Mouse (Mus musculus) liver, embryonic 13.5 days (tissue): Measurements from ENCODE around the gene Actg2. TPM values are rescaled to one million over a fixed set of nuclear protein-coding genes. Genes with fewer than 3 reads are reported as not detected.

Experiments
- ATAC-seq: fragments of 200-750 bp; cut with Nextera tagmentation; 2 replicates; pipeline ENCODE4 v1.8.0; 2017; ENCODE audit warnings: low read depth, mild to moderate bottlenecking, moderate number of reproducible peaks, moderate library complexity
- DNase-seq: peaks from one replicate; pipeline ENCODE4 v3.0.0; 2022
- H3K27ac ChIP-seq: fragments of 300-500 bp; sonication (generic); 2 replicates; pipeline ENCODE4 v1.5.1; 2015; ENCODE audit warnings: moderate library complexity, mild to moderate bottlenecking, inconsistent platforms
- H3K27me3 ChIP-seq: fragments of 300-500 bp; sonication (generic); 2 replicates; pipeline ENCODE4 v1.6.1; 2015; ENCODE audit warnings: mild to moderate bottlenecking, inconsistent platforms
- H3K36me3 ChIP-seq: fragments of 300-500 bp; sonication (generic); 2 replicates; pipeline ENCODE4 v1.6.1; 2015; ENCODE audit warnings: mild to moderate bottlenecking, inconsistent platforms
- H3K4me1 ChIP-seq: fragments of 300-500 bp; sonication (generic); replicated peaks from 2 replicates; pipeline ENCODE4 v1.6.1; 2015; ENCODE audit warnings: inconsistent platforms
- H3K4me2 ChIP-seq: fragments of 300-500 bp; sonication (generic); 2 replicates; pipeline ENCODE4 v1.6.1; 2015; ENCODE audit warnings: inconsistent platforms, mild to moderate bottlenecking, moderate library complexity
- H3K4me3 ChIP-seq: fragments of 300-500 bp; sonication (generic); replicated peaks from 2 replicates; pipeline ENCODE4 v1.5.1; 2015; ENCODE audit warnings: mild to moderate bottlenecking, inconsistent platforms
- H3K9ac ChIP-seq: fragments of 300-500 bp; sonication (generic); 2 replicates; pipeline ENCODE4 v1.6.1; 2015; ENCODE audit warnings: mild to moderate bottlenecking, inconsistent platforms
- H3K9me3 ChIP-seq: fragments of 300-500 bp; sonication (generic); replicated peaks from 2 replicates; pipeline ENCODE4 v1.6.1; 2016; ENCODE audit warnings: inconsistent platforms
- WGBS: fragments of 180-500 bp; shearing (Covaris S2); methylation state at CpG from one replicate; pipeline ENCODE4 v1.1.7; 2015; ENCODE audit not compliant: insufficient replicate concordance; 5-methylcytosine and 5-hydroxymethylcytosine counted together
- polyA plus RNA-seq: library from polyadenylated mRNA; unstranded; fragments of >200 nt; fragmentation: Nextera tagmentation; extraction: Ambion mirVana; gene quantifications from 2 replicates; pipeline ENCODE4 v1.2.1, GENCODE M21; 2015

Gene Actg2
- polyA plus RNA-seq, 1 experiment from 2014 or later, result 6.1 TPM

GRCm38 (mm10) chr6:83555972-83556371, 19.9 kb upstream of the Actg2 start:
- H3K9me3 ChIP-seq, result no peaks in the 10 kb centered on the region
- no peak overlapping the region for H3K27ac ChIP-seq
- H3K4me1 ChIP-seq, result no peaks in the 10 kb centered on the region
- no peak overlapping the region for H3K9ac ChIP-seq
- no peaks in the 10 kb centered on the region for H3K27me3 ChIP-seq
- no peak overlapping the region for H3K4me3 ChIP-seq
- H3K36me3 ChIP-seq, result peaks cover 53% of the 10 kb centered on the region
- ATAC-seq (no peak), DNase-seq (no peak)
- no peak overlapping the region for H3K4me2 ChIP-seq
- WGBS, result 62% methylated on average over 6 of the region's 6 CpGs

DNA sequence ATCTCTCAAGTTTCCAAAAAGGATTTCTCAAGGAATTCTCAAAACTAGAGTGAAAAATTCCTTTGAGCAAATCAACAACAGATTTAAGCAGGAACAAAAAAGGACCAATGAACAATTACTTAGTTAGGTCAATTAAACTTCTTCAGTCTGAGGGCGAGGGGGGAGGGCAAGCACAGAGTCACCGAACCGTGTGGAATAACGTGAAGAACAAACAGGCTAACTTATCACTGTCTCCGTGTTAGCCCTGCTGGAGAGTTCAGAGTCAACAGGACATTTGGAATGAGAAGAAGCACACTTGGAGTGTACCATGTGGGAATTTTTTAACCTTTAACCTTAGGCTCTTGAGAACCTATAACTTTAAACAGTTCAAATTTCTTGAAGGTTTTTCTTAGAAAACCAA, 12.3 kb upstream of the Actg2 start:
- ATAC-seq, result no peak
- WGBS, result 70% methylated on average over 5 of the region's 5 CpGs

GRCm38 (mm10) chr6:83545778-83546177, 9.7 kb upstream of the Actg2 start:
- no peaks in the 10 kb centered on the region for H3K27me3 ChIP-seq
- WGBS, result 75% methylated on average over 3 of the region's 3 CpGs
- H3K4me3 ChIP-seq, result no peak overlapping the region
- H3K9ac ChIP-seq, result no peak overlapping the region
- H3K4me1 ChIP-seq, result no peaks in the 10 kb centered on the region
- H3K9me3 ChIP-seq, result no peaks in the 10 kb centered on the region
- H3K27ac ChIP-seq, result no peak overlapping the region
- no peak overlapping the region for H3K4me2 ChIP-seq
- H3K36me3 ChIP-seq, result peaks cover 35% of the 10 kb centered on the region
- no peak for ATAC-seq
- no peak for DNase-seq

More for the DNA sequence above, 12.3 kb upstream of the Actg2 start:
- H3K4me1 ChIP-seq, result no peaks in the 10 kb centered on the region
- peaks cover 34% of the 10 kb centered on the region for H3K36me3 ChIP-seq
- H3K27ac ChIP-seq, result no peak overlapping the region
- H3K27me3 ChIP-seq, result no peaks in the 10 kb centered on the region
- H3K9ac ChIP-seq, result no peak overlapping the region
- no peak for DNase-seq
- H3K9me3 ChIP-seq, result no peaks in the 10 kb centered on the region
- no peak overlapping the region for H3K4me2 ChIP-seq
- no peak overlapping the region for H3K4me3 ChIP-seq

DNA sequence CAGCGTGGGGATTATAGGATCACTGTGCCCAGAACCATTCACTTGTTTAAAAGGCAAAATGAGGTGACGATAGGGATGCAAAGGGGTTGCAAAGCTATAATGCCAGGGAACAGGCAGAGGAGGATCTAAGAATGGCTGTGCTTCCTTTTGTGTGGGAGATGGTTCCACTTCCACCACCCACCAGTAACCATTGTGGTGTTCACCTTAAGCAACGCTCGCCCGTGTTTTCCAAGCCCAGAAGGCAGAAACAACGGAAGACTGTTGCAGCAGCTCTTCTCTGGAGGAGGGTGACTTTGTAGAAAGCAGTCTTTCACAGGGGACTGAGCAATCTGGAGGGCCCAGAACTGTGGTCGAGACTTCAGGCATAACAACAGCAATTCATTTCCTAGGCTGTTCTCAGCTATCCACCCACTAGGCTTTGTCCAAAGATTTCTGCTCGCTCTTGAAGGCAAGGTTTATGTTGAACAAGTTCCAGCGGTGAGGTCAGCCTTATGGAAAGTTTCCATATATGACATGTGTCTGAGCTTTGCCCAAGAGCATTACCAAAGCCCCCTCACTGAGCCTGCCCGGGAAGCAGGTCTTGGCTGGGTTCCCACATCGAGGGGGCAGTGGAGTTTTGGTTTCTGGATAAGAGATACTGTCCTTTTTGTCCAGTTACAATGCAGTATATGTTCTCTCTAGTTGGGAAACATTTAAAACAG, 5.8 kb upstream of the Actg2 start:
- ATAC-seq (no peak), DNase-seq (no peak)
- Histone ChIP-seq H3K4me3 (no peak overlapping the region), H3K27ac (no peak overlapping the region), H3K36me3 (peaks cover 28% of the 10 kb centered on the region), H3K4me1 (no peaks in the 10 kb centered on the region), H3K9me3 (no peaks in the 10 kb centered on the region), H3K27me3 (no peaks in the 10 kb centered on the region), H3K9ac (no peak overlapping the region), H3K4me2 (no peak overlapping the region)
- WGBS, result 72% methylated on average over 11 of the region's 11 CpGs

GRCm38 (mm10) chr6:83540017-83540416, 4.0 kb upstream of the Actg2 start:
- ATAC-seq (no peak), DNase-seq (no peak)
- H3K36me3 ChIP-seq, result peaks cover 15% of the 10 kb centered on the region; the same call in 1 of the 2 replicates
- no peak overlapping the region for H3K4me3 ChIP-seq
- H3K27me3 ChIP-seq, result no peaks in the 10 kb centered on the region
- H3K9me3 ChIP-seq, result no peaks in the 10 kb centered on the region
- no peak overlapping the region for H3K9ac ChIP-seq
- no peak overlapping the region for H3K4me2 ChIP-seq
- WGBS, result 37% methylated on average over 4 of the region's 4 CpGs
- H3K27ac ChIP-seq, result no peak overlapping the region
- no peaks in the 10 kb centered on the region for H3K4me1 ChIP-seq

- Histone ChIP-seq H3K36me3 (no peaks in the 10 kb centered on the region), H3K4me3 (no peak overlapping the region), H3K4me1 (no peaks in the 10 kb centered on the region), H3K9ac (no peak overlapping the region), H3K27me3 (peaks cover 5% of the 10 kb centered on the region), H3K4me2 (no peak overlapping the region), H3K27ac (no peak overlapping the region), H3K9me3 (no peaks in the 10 kb centered on the region)
- DNase-seq (no peak), ATAC-seq (no peak)
- WGBS, result 24% methylated on average over 6 of the region's 6 CpGs
Observed at GRCm38 (mm10) chr6:83536795-83537059, 662 bp upstream of the Actg2 start.

DNA sequence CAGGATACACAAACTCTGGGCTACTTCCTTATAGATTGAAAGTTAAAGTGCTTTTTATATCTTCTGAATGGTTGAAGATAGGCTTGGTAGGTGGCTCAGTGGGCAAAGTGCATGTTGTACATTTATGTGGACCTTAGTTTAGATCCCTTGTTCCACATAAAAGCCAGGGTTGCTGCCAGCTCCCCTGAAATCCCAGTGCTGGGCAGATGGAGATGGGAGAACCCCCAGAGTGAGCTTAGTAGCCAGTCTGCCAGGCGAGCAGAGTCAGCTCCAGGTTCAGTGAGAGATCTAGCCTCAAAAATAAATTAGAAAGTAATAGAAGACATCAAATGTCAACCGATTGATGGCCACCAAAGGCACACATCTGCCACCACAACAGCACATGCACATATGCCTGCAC, 3.5 kb downstream of the Actg2 start:
- Histone ChIP-seq H3K27ac (no peak overlapping the region), H3K4me1 (no peaks in the 10 kb centered on the region), H3K4me2 (no peak overlapping the region), H3K36me3 (no peaks in the 10 kb centered on the region), H3K27me3 (peaks cover 7% of the 10 kb centered on the region), H3K4me3 (no peak overlapping the region), H3K9me3 (no peaks in the 10 kb centered on the region), H3K9ac (no peak overlapping the region)
- ATAC-seq, result no peak
- DNase-seq, result no peak
- 52% methylated on average over 2 of the region's 2 CpGs for WGBS

DNA sequence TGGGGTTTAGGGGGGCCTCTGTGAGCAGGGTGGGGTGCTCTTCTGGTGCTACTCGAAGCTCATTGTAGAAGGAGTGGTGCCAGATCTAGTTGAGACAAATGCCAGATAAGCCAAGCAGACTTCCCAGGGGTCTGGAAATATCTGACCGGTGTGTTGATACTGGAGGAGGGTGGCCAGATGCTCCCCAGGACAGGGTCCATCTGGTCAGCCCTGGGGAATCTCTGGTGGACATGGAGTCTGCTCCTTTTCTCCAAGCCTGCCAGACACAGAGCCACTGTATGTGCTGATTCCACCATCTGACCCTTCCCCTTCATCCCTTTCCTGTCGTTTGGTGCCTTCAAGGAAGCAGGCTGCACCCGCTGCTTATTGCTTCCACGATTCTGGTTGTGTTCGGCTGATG, 12.9 kb downstream of the Actg2 start:
- no peak overlapping the region for H3K4me2 ChIP-seq
- no peaks in the 10 kb centered on the region for H3K36me3 ChIP-seq
- H3K9me3 ChIP-seq, result no peaks in the 10 kb centered on the region
- H3K4me1 ChIP-seq, result peaks cover 13% of the 10 kb centered on the region
- peaks cover 4% of the 10 kb centered on the region; the same call in 1 of the 2 replicates for H3K27me3 ChIP-seq
- ATAC-seq (no peak), DNase-seq (no peak)
- H3K27ac ChIP-seq, result no peak overlapping the region
- H3K9ac ChIP-seq, result 0 out of 2 replicates have a peak overlapping the region, but pooled peaks have one; percentile 29
- WGBS, result 34% methylated on average over 6 of the region's 6 CpGs
- no peak overlapping the region for H3K4me3 ChIP-seq

- no peak for ATAC-seq
- no peak for DNase-seq
- Histone ChIP-seq H3K27ac (no peak overlapping the region), H3K36me3 (no peaks in the 10 kb centered on the region), H3K4me2 (no peak overlapping the region), H3K4me1 (peaks cover 13% of the 10 kb centered on the region), H3K4me3 (no peak overlapping the region), H3K9me3 (no peaks in the 10 kb centered on the region), H3K27me3 (peaks cover 4% of the 10 kb centered on the region; the same call in 1 of the 2 replicates), H3K9ac (no peak overlapping the region)
- WGBS, result 40% methylated on average over 6 of the region's 6 CpGs
Observed at GRCm38 (mm10) chr6:83521784-83522183, 14.3 kb downstream of the Actg2 start.

- 52% methylated on average over 3 of the region's 3 CpGs for WGBS
- Histone ChIP-seq H3K9me3 (no peaks in the 10 kb centered on the region), H3K4me2 (no peak overlapping the region), H3K4me1 (peaks cover 11% of the 10 kb centered on the region), H3K27me3 (peaks cover 4% of the 10 kb centered on the region; the same call in 1 of the 2 replicates), H3K27ac (no peak overlapping the region), H3K9ac (no peak overlapping the region), H3K36me3 (no peaks in the 10 kb centered on the region), H3K4me3 (no peak overlapping the region)
- DNase-seq (no peak), ATAC-seq (no peak)
Observed at GRCm38 (mm10) chr6:83518637-83519036, 17.4 kb downstream of the Actg2 start.

- no peaks in the 10 kb centered on the region for H3K9me3 ChIP-seq
- no peak overlapping the region for H3K4me2 ChIP-seq
- 50% methylated on average over 3 of the region's 3 CpGs for WGBS
- H3K36me3 ChIP-seq, result no peaks in the 10 kb centered on the region
- no peak overlapping the region for H3K9ac ChIP-seq
- H3K4me1 ChIP-seq, result no peaks in the 10 kb centered on the region
- H3K27ac ChIP-seq, result no peak overlapping the region
- ATAC-seq, result no peak
- DNase-seq, result no peak
- peaks cover 4% of the 10 kb centered on the region; the same call in 1 of the 2 replicates for H3K27me3 ChIP-seq
- H3K4me3 ChIP-seq, result no peak overlapping the region
Observed at GRCm38 (mm10) chr6:83515172-83515571, 20.9 kb downstream of the Actg2 start.

GRCm38 (mm10) chr6:83512495-83512894, 23.6 kb downstream of the Actg2 start:
- no peak overlapping the region for H3K4me3 ChIP-seq
- 17% methylated on average over 1 of the region's 1 CpGs for WGBS
- no peaks in the 10 kb centered on the region for H3K36me3 ChIP-seq
- no peak overlapping the region for H3K4me2 ChIP-seq
- no peak overlapping the region for H3K27ac ChIP-seq
- DNase-seq (no peak), ATAC-seq (no peak)
- H3K9me3 ChIP-seq, result no peaks in the 10 kb centered on the region
- H3K9ac ChIP-seq, result no peak overlapping the region
- H3K27me3 ChIP-seq, result no peaks in the 10 kb centered on the region
- peaks cover 5% of the 10 kb centered on the region for H3K4me1 ChIP-seq
